Mouse (Mus musculus) CD8-positive naive resting alpha-beta T cell, adult 2 months (primary cell): ENCODE measurements around the gene Lztfl1.
"Not testable (repeated sequence)": the region's sequence is repeated elsewhere in the genome, so short reads cannot be mapped to it uniquely, and the experiment has no call there.

Source experiments
- DNase-seq, 2 experiments: peaks; one replicate each; pipeline ENCODE4 v3.0.0; 2022; ENCODE audit warnings: low read depth in 2 of 2, low spot score in 2 of 2

Lztfl1 gene

DNA sequence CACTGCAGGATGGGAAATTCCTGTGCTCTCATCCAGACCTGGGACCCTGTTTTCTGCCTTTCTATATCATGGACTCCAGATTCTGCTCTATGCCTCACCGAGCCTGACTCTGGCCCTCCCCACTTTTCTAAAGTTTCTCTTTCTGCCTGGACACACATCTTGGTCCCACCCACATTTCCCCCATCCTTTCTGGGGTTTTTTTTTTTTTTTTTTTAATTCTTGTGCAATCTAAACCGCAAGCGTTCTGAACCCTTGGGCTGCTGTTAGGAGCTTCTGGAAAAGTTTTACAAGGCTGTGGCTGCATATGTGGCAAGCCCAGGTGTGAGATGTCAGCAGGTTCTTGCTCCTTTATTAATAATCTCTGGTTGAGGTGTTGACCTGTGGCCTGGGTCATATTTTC is 33.8 kb downstream of the Lztfl1 start:
- DNase-seq = no peak

DNA sequence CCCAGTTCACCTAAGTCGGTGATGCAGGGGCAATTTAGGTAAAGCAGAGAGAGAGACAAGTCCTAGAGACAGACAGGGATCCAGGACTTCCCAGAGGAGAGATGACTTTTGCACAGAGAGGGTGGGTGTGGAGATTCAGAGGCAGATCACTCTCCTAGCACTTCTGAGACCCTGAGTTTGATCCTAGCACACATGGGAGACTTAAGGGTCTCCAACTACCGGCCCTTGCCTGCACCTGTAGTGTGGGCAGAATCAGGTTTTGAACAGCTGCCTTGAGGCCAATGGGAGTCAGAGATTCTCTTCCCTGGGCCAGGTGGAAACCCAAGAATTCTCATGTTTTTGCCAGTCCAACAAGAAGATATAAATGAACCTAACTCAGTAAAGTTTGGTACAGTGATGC is 38.3 kb downstream of the Lztfl1 start:
- DNase-seq = no peak

DNA sequence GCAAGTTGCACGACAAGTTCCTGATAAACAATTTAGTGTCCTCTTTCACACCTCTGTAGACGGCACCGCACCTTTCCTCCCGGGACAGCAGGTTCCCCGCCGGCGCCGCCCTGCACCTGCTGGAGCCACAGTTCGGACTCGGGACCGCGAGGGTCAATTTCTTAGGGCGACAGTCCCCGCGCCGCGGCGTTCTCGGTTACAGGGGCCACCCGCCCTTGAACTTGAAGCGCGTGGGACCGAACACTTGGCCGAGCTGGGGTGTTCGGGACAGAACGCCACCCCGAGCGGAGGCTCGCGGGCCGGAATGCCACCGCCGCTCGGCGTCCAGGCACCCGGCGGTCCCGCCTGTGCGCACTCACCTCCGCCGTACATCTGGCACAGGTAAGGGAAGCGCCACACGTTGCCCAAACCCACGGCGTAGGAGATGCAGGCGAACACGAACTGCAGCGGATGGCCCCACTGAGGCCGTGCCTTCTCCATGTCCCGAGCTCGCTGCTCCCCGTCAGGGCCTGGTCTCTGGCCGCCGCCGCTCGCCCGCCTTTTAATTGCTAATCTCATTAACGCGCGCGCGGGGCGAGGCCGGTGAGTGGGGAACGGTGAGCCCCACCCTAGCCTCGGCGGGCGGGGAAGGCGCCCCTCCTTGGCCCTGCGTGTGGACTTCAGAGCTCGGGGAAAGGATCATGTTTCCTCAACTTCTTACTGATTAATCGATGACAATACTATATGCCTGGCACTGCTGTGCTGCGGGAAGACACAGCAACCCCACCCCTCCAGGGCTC is 39.0 kb downstream of the Lztfl1 start, which contains the start of the genes Ccr9 and Slc6a20a:
Gene Ccr9, plus strand, starts transcription at position 113 of the 779 bp plus-strand sequence.
Gene Slc6a20a, minus strand, starts transcription at position 559 of the 779 bp plus-strand sequence.
- DNase-seq = peak in 1 of 2 experiments; percentile 9

DNA sequence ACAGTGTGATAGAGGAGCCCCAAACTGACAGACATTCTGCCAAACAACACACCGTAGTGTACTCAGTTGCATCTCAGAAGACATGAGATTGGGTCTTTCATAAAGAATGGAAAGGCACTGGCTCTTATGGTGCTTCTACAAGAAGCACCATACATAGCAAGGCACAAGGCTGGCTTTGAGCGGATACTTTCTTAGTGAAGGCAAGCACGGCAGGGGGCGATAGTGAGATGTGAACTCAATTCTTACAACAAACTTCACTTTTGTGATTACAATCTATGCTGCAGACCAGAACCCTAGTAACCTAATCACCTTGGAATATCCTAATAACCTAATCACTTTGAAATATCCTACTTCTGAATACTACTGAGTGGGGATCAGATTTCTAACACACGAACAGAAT is 51.9 kb downstream of the Lztfl1 start:
- DNase-seq = peak; percentile 32 to 61

DNA sequence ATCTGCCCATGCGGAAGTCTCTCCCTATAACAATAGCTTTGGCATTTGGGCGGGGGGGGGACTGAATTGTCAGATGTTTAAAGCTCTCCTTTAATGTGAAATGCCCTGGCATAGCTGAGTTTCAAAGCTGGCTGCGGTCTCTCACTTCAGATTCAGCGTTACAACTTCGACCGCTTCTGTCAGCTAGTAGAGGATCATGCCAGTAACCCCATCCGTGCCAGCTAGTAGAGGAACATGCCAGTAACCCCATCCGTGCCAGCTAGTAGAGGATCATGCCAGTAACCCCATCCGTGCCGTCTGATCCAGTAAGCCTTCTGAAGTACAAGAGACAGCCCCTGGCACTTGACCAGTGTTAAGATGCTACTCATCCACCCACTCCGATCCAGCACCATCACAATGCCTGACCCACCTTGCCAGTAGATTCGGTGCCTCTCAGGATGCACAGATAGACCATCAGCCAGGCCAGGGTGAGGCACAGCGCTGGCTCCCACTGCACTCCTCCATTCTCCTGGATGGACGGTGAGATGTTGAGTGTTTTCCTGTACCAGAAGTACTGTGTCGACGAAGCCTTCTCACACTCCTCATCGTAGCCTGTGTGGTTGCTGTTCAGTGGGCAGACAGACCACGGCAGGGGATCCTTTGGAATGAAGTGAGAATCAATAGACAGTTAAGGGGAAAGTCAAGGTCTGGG is 57.4 kb downstream of the Lztfl1 start:
- DNase-seq = not testable (repeated sequence)

DNA sequence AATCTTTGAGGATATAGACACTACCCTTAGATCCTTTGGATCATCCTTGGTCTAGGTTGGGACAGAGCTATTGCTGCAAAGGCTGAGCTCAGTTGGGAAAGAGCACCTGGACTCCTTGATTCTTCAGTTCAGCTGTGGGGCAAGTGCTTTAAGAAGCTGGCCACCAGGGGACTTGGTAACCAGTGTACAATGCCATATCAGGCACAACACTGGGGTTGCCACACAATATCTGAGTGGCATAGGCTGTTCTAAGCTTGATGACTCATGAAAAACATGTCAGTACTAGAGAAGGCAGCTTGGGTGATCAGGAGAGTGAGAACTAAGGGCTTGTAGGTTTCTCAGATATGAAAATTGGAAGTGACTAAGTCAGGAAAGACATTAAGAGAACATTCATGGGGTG is 58.5 kb downstream of the Lztfl1 start:
- DNase-seq = no peak

DNA sequence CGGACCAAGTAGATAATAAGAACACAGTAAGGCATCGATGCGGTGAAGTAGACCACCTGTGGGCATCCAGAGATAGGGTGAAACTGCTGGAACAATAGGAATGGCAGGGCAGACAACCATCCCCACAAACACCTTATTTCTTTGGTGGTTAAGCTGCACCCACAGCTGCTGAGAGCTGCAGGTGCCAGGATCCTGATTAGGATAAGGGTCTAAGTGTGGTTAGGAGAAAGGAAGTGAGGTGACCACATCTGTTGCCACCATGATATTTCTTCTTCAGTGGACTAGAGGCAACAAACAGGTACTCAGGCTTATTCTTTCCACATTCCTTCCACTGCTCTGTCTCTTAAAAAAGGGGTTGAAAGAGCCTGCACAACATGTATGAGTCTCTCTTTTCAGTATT is 60.0 kb downstream of the Lztfl1 start:
- no peak for DNase-seq

DNA sequence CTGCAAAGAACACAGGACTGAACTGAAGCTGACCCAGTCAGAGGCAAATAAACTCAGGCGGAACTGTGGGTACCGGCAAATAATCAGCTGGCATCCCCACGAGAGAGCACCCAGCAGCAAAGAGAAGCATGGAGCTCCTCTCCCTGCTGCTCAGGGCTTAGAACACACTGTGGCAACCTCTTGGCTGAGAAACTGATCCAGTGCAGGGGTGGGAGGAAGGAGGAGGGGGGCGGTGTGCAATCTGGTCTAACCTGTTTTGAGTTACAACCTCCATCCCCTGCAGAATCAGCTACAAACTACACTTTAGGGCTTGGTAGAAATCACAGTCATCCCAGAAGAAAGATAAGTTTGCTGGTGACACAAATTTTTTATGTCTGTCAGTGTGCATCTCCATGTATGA is 66.1 kb downstream of the Lztfl1 start:
- DNase-seq = no peak

DNA sequence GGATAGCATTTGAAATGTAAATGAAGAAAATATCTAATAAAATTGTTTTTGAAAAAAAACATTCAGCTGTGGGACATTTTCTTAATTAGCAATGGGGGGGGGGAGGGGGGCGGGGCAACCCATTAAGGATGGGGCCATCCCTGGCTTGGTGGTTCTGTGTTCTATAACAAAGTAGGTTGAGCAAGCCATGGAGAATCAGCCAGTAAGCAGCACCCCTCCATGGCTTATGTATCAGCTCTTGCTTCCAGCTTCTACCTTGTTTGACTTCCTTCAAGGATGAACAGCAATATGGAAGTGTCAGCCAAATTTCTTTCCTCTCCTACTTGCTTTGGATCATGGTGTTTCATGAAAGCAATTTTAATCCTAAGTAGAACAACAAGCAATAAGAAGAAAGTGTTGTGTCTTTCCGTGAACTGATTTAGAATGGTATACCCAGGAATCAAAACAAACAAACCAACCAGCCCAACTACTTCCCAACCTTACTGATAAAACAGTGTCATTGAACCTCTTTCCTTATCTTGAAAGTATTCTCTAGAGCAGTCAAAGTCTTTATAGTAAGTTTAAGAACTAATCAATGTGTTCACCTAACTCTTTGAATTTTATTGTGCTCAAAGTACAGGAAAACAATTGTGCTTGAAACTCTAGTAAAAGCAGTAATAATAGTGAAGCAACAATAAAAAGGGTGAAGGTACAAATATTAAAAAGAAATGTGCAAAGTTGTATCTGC is 67.5 kb downstream of the Lztfl1 start:
- no peak for DNase-seq
